Mouse (Mus musculus) ES-E14 (cell line): ENCODE measurements around the gene Pitpnc1. TPM values are rescaled to one million over a fixed set of nuclear protein-coding genes. Genes with fewer than 3 reads are reported as not detected.

Experiments
- DNase-seq: peaks from one replicate; pipeline ENCODE4 v3.0.0-alpha.2; 2013; ENCODE audit warnings: low read depth, low spot score
- H3K27ac ChIP-seq: 2 replicates; pipeline ENCODE4 v1.5.1; 2012; ENCODE audit warnings: low read depth, mild to moderate bottlenecking, low read length, moderate library complexity, mixed read lengths; ENCODE audit not compliant: poor library complexity, insufficient read depth, severe bottlenecking
- H3K36me3 ChIP-seq: 2 replicates; pipeline ENCODE4 v1.6.1; 2012; ENCODE audit warnings: mild to moderate bottlenecking, low read length, moderate library complexity, mixed read lengths; ENCODE audit not compliant: control insufficient read depth, poor library complexity, insufficient read depth, severe bottlenecking
- H3K4me1 ChIP-seq, 2 experiments: fragments of 150-350 bp in 1 of 2; sonication (generic) in 1 of 2; 2 replicates each; pipeline ENCODE4 v1.6.1; 2012; ENCODE audit warnings: low read length in 2 of 2, mild to moderate bottlenecking in 1 of 2, mixed read lengths in 1 of 2; ENCODE audit not compliant: control insufficient read depth in 2 of 2, insufficient read depth in 2 of 2, poor library complexity in 1 of 2
- H3K4me3 ChIP-seq, 2 experiments: fragments of 150-350 bp in 1 of 2; sonication (generic) in 1 of 2; 2 replicates each; pipeline ENCODE4 v1.5.1; 2012; ENCODE audit warnings: low read length in 2 of 2, low read depth in 1 of 2, mild to moderate bottlenecking in 1 of 2, mixed read lengths in 1 of 2; ENCODE audit not compliant: insufficient read depth in 1 of 2, poor library complexity in 1 of 2, severe bottlenecking in 1 of 2
- H3K9ac ChIP-seq: 2 replicates; pipeline ENCODE4 v1.6.1; 2012; ENCODE audit warnings: low read depth, mild to moderate bottlenecking, low read length, mixed read lengths; ENCODE audit not compliant: poor library complexity, insufficient read depth, severe bottlenecking
- H3K9me3 ChIP-seq: fragments of 150-350 bp; sonication (generic); 2 replicates; pipeline ENCODE4 v1.6.1; 2012; ENCODE audit warnings: low read depth, mild to moderate bottlenecking, low read length; ENCODE audit not compliant: control insufficient read depth, insufficient read depth
- CHD2 ChIP-seq: IDR thresholded peaks from 2 replicates; pipeline ENCODE4 v1.6.1; 2014; ENCODE audit warnings: mild to moderate bottlenecking, low read depth, low read length, inconsistent platforms
- HCFC1 ChIP-seq: IDR thresholded peaks from 2 replicates; pipeline ENCODE4 v1.6.1; 2012; ENCODE audit warnings: low read length, inconsistent platforms, borderline replicate concordance; ENCODE audit not compliant: insufficient read depth
- MAFK ChIP-seq: IDR thresholded peaks from 2 replicates; pipeline ENCODE4 v1.6.1; 2014; ENCODE audit warnings: mild to moderate bottlenecking, low read depth, low read length, inconsistent platforms; ENCODE audit not compliant: insufficient read depth
- ZC3H11A ChIP-seq: IDR thresholded peaks from 2 replicates; pipeline ENCODE4 v1.6.1; 2012; ENCODE audit warnings: low read depth, mild to moderate bottlenecking, inconsistent platforms, low read length, borderline replicate concordance
- ZNF384 ChIP-seq: IDR thresholded peaks from 2 replicates; pipeline ENCODE4 v1.6.1; 2012; ENCODE audit warnings: low read depth, low read length, inconsistent platforms
- in situ Hi-C, 2 experiments: fragments of 600-800 bp; cut with MboI; formaldehyde crosslinking; loops; one replicate each; pipeline ENCODE4 v1.15.1; 2025; ENCODE audit warnings: low sequenced_read_pairs in 2 of 2, inconsistent platforms in 1 of 2; ENCODE audit not compliant: unreplicated experiment in 2 of 2
- total RNA-seq: library from RNA; depleted of rRNA; stranded (reverse); fragments of 300-350 nt; gene quantifications from 2 replicates; pipeline ENCODE4 v1.2.3, GENCODE M21; 2012

Gene Pitpnc1
- total RNA-seq, 1 experiment, result 37.3 TPM

- Histone ChIP-seq H3K4me1 (peaks cover 20 to 32% of the 10 kb centered on the region in 2 experiments), H3K27ac (peak overlapping the region; percentile 92), H3K9me3 (no peaks in the 10 kb centered on the region), H3K4me3 (peak overlapping the region in 1 of 2 experiments; percentile 27; a peak in 1 of 4 replicates), H3K36me3 (no peaks in the 10 kb centered on the region), H3K9ac (peak overlapping the region; percentile 70)
- DNase-seq, result no peak
- TF ChIP-seq CHD2 (no peak), ZNF384 (no peak), MAFK (no peak), ZC3H11A (no peak), HCFC1 (no peak)
- in situ Hi-C loops, result no loop called here
These were observed 22.6 kb downstream of the Pitpnc1 start for GRCm38 (mm10) chr11:107447915-107448314.

GRCm38 (mm10) chr11:107447349-107447748 lies 23.1 kb downstream of the Pitpnc1 start:
- no peak for TF ChIP-seq HCFC1
- TF ChIP-seq ZC3H11A, result no peak
- TF ChIP-seq CHD2, result no peak
- Histone ChIP-seq H3K9ac (no peak overlapping the region), H3K4me1 (peaks cover 22 to 35% of the 10 kb centered on the region in 2 experiments), H3K9me3 (no peaks in the 10 kb centered on the region), H3K4me3 (peak overlapping the region; percentile 34; a peak in 3 of 4 replicates), H3K36me3 (no peaks in the 10 kb centered on the region), H3K27ac (peak overlapping the region; percentile 77; the same call in 1 of the 2 replicates)
- in situ Hi-C loops, result no loop called here
- DNase-seq, result no peak

GRCm38 (mm10) chr11:107446650-107447049 lies 23.8 kb downstream of the Pitpnc1 start:
- DNase-seq, result no peak
- Histone ChIP-seq H3K4me3 (no peak overlapping the region), H3K9me3 (no peaks in the 10 kb centered on the region), H3K27ac (peak overlapping the region; percentile 77), H3K36me3 (no peaks in the 10 kb centered on the region), H3K4me1 (peaks cover 24 to 37% of the 10 kb centered on the region in 2 experiments), H3K9ac (no peak overlapping the region)
- TF ChIP-seq ZNF384 (no peak), HCFC1 (no peak), MAFK (no peak), CHD2 (no peak), ZC3H11A (no peak)
- in situ Hi-C loops, result no loop called here

GRCm38 (mm10) chr11:107445683-107446082 lies 24.8 kb downstream of the Pitpnc1 start:
- H3K9ac ChIP-seq, result no peak overlapping the region
- H3K36me3 ChIP-seq, result no peaks in the 10 kb centered on the region
- no peaks in the 10 kb centered on the region for H3K9me3 ChIP-seq
- no peak overlapping the region for H3K4me3 ChIP-seq
- in situ Hi-C loops, result no loop called here
- TF ChIP-seq ZC3H11A (no peak), HCFC1 (no peak), ZNF384 (no peak), CHD2 (no peak), MAFK (no peak)
- peaks cover 26 to 33% of the 10 kb centered on the region in 2 experiments for H3K4me1 ChIP-seq
- no peak overlapping the region for H3K27ac ChIP-seq
- DNase-seq, result no peak
